Mouse (Mus musculus): ENCODE results near the gene Ank.

GRCm38 (mm10) chr15:27441529-27441928 is 24.9 kb upstream of the Ank start:
- no peak for TF ChIP-seq CTCF (IDR thresholded peaks at IDR 0.05)
- no peak for TF ChIP-seq EP300 (IDR thresholded peaks at IDR 0.05)
